Comparison of ENCODE assay signal across 9 mouse cellular contexts in genomic region chr19:4440222-4440621, GRCm38 (mm10). TPM values are rescaled to one million over a fixed set of nuclear protein-coding genes. Genes with fewer than 3 reads are reported as not detected.
A peak's percentile ranks its signal among the peaks of the same experiment; 100 is the strongest.
DNase-seq lines count a peak whose midpoint lies in the region; ATAC-seq lines count a peak whose summit lies in the region.
"Had no signal": no experiment of that assay in that cellular context is flagged by ENCODE, and none has a peak within 500 bp of the region (broad histone marks: within the 10 kb centered on the region; RNA-seq: fewer than 3 reads in every experiment).

No protein-coding gene starts in this region.

- WGBS in heart, embryonic 16.5 days: 9% methylated on average over 8 of the region's 8 CpGs
- 11% methylated on average over 8 of the region's 8 CpGs for WGBS in limb, embryonic 12.5 days
- 13% methylated on average over 8 of the region's 8 CpGs for WGBS in neural tube, embryonic 15.5 days

- no peaks in the 10 kb centered on the region for H3K27me3 ChIP-seq in heart, embryonic 16.5 days (ENCODE audit: control insufficient read depth, insufficient read depth, low read length)
- no peaks in the 10 kb centered on the region for H3K27me3 ChIP-seq in limb, embryonic 12.5 days
- peaks cover 31% of the 10 kb centered on the region for H3K27me3 ChIP-seq in neural tube, embryonic 15.5 days (replicated peaks)

- no peak for ATAC-seq in CD4-positive, CD25-positive, alpha-beta regulatory T cell, adult 4 months
- no peak for ATAC-seq in heart, embryonic 16.5 days (replicated peaks; ENCODE audit: extremely low read depth, insufficient read depth, low FRiP score)
- ATAC-seq in limb, embryonic 12.5 days (ENCODE audit: insufficient number of reproducible peaks, insufficient read depth, low FRiP score, low TSS enrichment, low read depth): no peak
- no peak for ATAC-seq in neural tube, embryonic 15.5 days (ENCODE audit: low FRiP score)

- peak; percentile 37 for DNase-seq in CD4-positive, CD25-positive, alpha-beta regulatory T cell, adult 2 months (ENCODE audit: low read depth, low spot score)
- peak; percentile 78 for DNase-seq in NIH3T3 (ENCODE audit: low read depth)
- no peak for DNase-seq in gastrocnemius, adult 18-20 months (ENCODE audit: low spot score)
- DNase-seq in layer of hippocampus, postnatal 36 days: no peak

- H3K27ac ChIP-seq in heart, embryonic 16.5 days (ENCODE audit: low read length): no peak overlapping the region
- H3K27ac ChIP-seq in limb, embryonic 12.5 days: no peak overlapping the region
- no peak overlapping the region for H3K27ac ChIP-seq in neural tube, embryonic 15.5 days (replicated peaks)

- peak overlapping the region; percentile 68 for H3K4me3 ChIP-seq in heart, embryonic 16.5 days (ENCODE audit: low read length)
- peak overlapping the region; percentile 85 for H3K4me3 ChIP-seq in limb, embryonic 12.5 days (replicated peaks)
- no peak overlapping the region for H3K4me3 ChIP-seq in neural tube, embryonic 15.5 days (replicated peaks)

- H3K36me3 ChIP-seq in heart, embryonic 16.5 days (ENCODE audit: control insufficient read depth, insufficient read depth): no peaks in the 10 kb centered on the region
- peaks cover 13% of the 10 kb centered on the region; the same call in 1 of the 2 replicates for H3K36me3 ChIP-seq in limb, embryonic 12.5 days
- no peaks in the 10 kb centered on the region for H3K36me3 ChIP-seq in neural tube, embryonic 15.5 days

- H3K9me3 ChIP-seq in heart, embryonic 16.5 days (replicated peaks; ENCODE audit: control insufficient read depth, low read length): no peaks in the 10 kb centered on the region
- H3K9me3 ChIP-seq in limb, embryonic 12.5 days: no peaks in the 10 kb centered on the region
- no peaks in the 10 kb centered on the region for H3K9me3 ChIP-seq in neural tube, embryonic 15.5 days (replicated peaks)

- H3K4me1 ChIP-seq in heart, embryonic 16.5 days (ENCODE audit: control insufficient read depth, insufficient read depth, low read length): peaks cover 36% of the 10 kb centered on the region
- peaks cover 47% of the 10 kb centered on the region for H3K4me1 ChIP-seq in limb, embryonic 12.5 days (replicated peaks)
- peaks cover 30% of the 10 kb centered on the region for H3K4me1 ChIP-seq in neural tube, embryonic 15.5 days

- H3K4me2 ChIP-seq in heart, embryonic 16.5 days (ENCODE audit: low read depth, low read length): peak overlapping the region; percentile 72
- peak overlapping the region; percentile 90 for H3K4me2 ChIP-seq in limb, embryonic 12.5 days
- peak overlapping the region; percentile 84 for H3K4me2 ChIP-seq in neural tube, embryonic 15.5 days

- peak overlapping the region; percentile 84; the same call in 1 of the 2 replicates for H3K9ac ChIP-seq in heart, embryonic 16.5 days (ENCODE audit: low read length)
- no peak overlapping the region for H3K9ac ChIP-seq in limb, embryonic 12.5 days (replicated peaks)
- no peak overlapping the region for H3K9ac ChIP-seq in neural tube, embryonic 15.5 days (replicated peaks)

RNA-seq across cellular contexts. Expression of gene Rhod, which starts 1.0 kb away (rescaled TPM):
- polyA plus RNA-seq in CD4-positive, CD25-positive, alpha-beta regulatory T cell, adult 4 months (2017; shearing (Covaris generic)): 1 to 10 TPM; 2.6 to 3.2 TPM
- 18.3 and 20.4 TPM in 2 replicates for polyA plus RNA-seq in heart, embryonic 16.5 days (2015; fragmentation: Nextera tagmentation; extraction: Ambion mirVana)
- 39.2 and 55.1 TPM in 2 replicates for polyA plus RNA-seq in limb, embryonic 12.5 days (2016; fragmentation: Nextera tagmentation; extraction: Ambion mirVana)
- polyA plus RNA-seq in neural tube, embryonic 15.5 days (2015; fragmentation: Nextera tagmentation; extraction: Ambion mirVana): 4.5 and 8.7 TPM in 2 replicates
- under 1 TPM; 0.27 to 0.31 TPM for total RNA-seq in gastrocnemius, adult 18-20 months (2021)
- total RNA-seq in layer of hippocampus, postnatal 36 days (2021): 1 to 10 TPM in 1 of 2 experiments, under 1 TPM in 1; 0.35 to 1.3 TPM

RNA-seq across cellular contexts. Expression of gene Syt12, which starts 37.0 kb away (rescaled TPM):
- polyA plus RNA-seq in CD4-positive, CD25-positive, alpha-beta regulatory T cell, adult 4 months (2017; shearing (Covaris generic)): not detected
- polyA plus RNA-seq in heart, embryonic 16.5 days (2015; fragmentation: Nextera tagmentation; extraction: Ambion mirVana): 0.76 and 1.1 TPM in 2 replicates
- 0.63 and 0.88 TPM in 2 replicates for polyA plus RNA-seq in limb, embryonic 12.5 days (2016; fragmentation: Nextera tagmentation; extraction: Ambion mirVana)
- polyA plus RNA-seq in neural tube, embryonic 15.5 days (2015; fragmentation: Nextera tagmentation; extraction: Ambion mirVana): 8.8 TPM in 2 replicates
- 1 to 10 TPM; 1.9 to 2.1 TPM for total RNA-seq in gastrocnemius, adult 18-20 months (2021)
- total RNA-seq in layer of hippocampus, postnatal 36 days (2021): 10 to 100 TPM; 26.1 to 30.0 TPM
- total RNA-seq: hematopoietic stem cell, adult 5-6 weeks had no signal

RNA-seq across cellular contexts. Expression of gene Kdm2a, which starts 42.1 kb away (rescaled TPM):
- 10 to 100 TPM; 90.1 to 95.4 TPM for polyA plus RNA-seq in CD4-positive, CD25-positive, alpha-beta regulatory T cell, adult 4 months (2017; shearing (Covaris generic))
- 31.9 and 35.9 TPM in 2 replicates for polyA plus RNA-seq in heart, embryonic 16.5 days (2015; fragmentation: Nextera tagmentation; extraction: Ambion mirVana)
- polyA plus RNA-seq in limb, embryonic 12.5 days (2016; fragmentation: Nextera tagmentation; extraction: Ambion mirVana): 56.3 and 63.9 TPM in 2 replicates
- polyA plus RNA-seq in neural tube, embryonic 15.5 days (2015; fragmentation: Nextera tagmentation; extraction: Ambion mirVana): 28.4 and 38.5 TPM in 2 replicates
- total RNA-seq in gastrocnemius, adult 18-20 months (2021): 10 to 100 TPM; 33.4 to 36.8 TPM
- total RNA-seq in layer of hippocampus, postnatal 36 days (2021): 10 to 100 TPM; 82.4 to 85.3 TPM

RNA-seq across cellular contexts. Expression of gene 2010003K11Rik, which starts 58.2 kb away (rescaled TPM):
- polyA plus RNA-seq in CD4-positive, CD25-positive, alpha-beta regulatory T cell, adult 4 months (2017; shearing (Covaris generic)): not detected
- polyA plus RNA-seq in heart, embryonic 16.5 days (2015; fragmentation: Nextera tagmentation; extraction: Ambion mirVana): 0.12 TPM in 1 of 2 replicates, not detected in the other
- polyA plus RNA-seq in limb, embryonic 12.5 days (2016; fragmentation: Nextera tagmentation; extraction: Ambion mirVana): not detected in 2 replicates
- polyA plus RNA-seq in neural tube, embryonic 15.5 days (2015; fragmentation: Nextera tagmentation; extraction: Ambion mirVana): 0.17 TPM in 1 of 2 replicates, not detected in the other
- not detected for total RNA-seq in gastrocnemius, adult 18-20 months (2021)
- not detected for total RNA-seq in layer of hippocampus, postnatal 36 days (2021)
- total RNA-seq: hematopoietic stem cell, adult 5-6 weeks had no signal

Comparison
In these comparisons a context has a peak if more than half of its experiments do, and no peak if none do; other contexts are left out.
1. DNase-seq: peak in CD4-positive, CD25-positive, alpha-beta regulatory T cell, adult 2 months (single experiment) and NIH3T3 (single experiment); none in gastrocnemius, adult 18-20 months (single experiment) and layer of hippocampus, postnatal 36 days (0 of 2).
2. Peak in every context shown above with its lines, with median percentiles within 50 percentile points of each other: H3K4me2 ChIP-seq.